Mouse (Mus musculus) heart, embryonic 14.5 days (tissue): ENCODE data around the gene Kcnq1. TPM values are rescaled to one million over a fixed set of nuclear protein-coding genes. Genes with fewer than 3 reads are reported as not detected.

Experiments
- ATAC-seq: fragments of 200-750 bp; cut with Nextera tagmentation; 2 replicates; pipeline ENCODE4 v1.8.0; 2017; ENCODE audit warnings: low read depth, moderate TSS enrichment; ENCODE audit not compliant: insufficient number of reproducible peaks, insufficient read depth, low FRiP score
- H3K27ac ChIP-seq, 2 experiments: fragments of 200-500 bp in 1 of 2; fragments of 300-500 bp in 1 of 2; sonication (generic) in 1 of 2; replicated peaks in 1 of 2; 2 replicates each; pipeline ENCODE4 v1.5.1; 2012 to 2014; ENCODE audit warnings: low read depth in 2 of 2, low read length in 2 of 2, control low read depth in 1 of 2, mild to moderate bottlenecking in 1 of 2, mixed read lengths in 1 of 2; ENCODE audit not compliant: control insufficient read depth in 1 of 2, insufficient read depth in 1 of 2
- H3K27me3 ChIP-seq: fragments of 300-500 bp; sonication (generic); 2 replicates; pipeline ENCODE4 v1.6.1; 2014; ENCODE audit warnings: mild to moderate bottlenecking, low read length, control low read depth; ENCODE audit not compliant: control insufficient read depth, insufficient read depth
- H3K36me3 ChIP-seq: fragments of 300-500 bp; sonication (generic); 2 replicates; pipeline ENCODE4 v1.6.1; 2014; ENCODE audit warnings: mild to moderate bottlenecking, control low read depth, low read length, mixed read lengths; ENCODE audit not compliant: control insufficient read depth, insufficient read depth
- H3K4me1 ChIP-seq, 2 experiments: fragments of 200-500 bp in 1 of 2; fragments of 300-500 bp in 1 of 2; sonication (generic) in 1 of 2; 2 replicates each; pipeline ENCODE4 v1.6.1; 2012 to 2014; ENCODE audit warnings: low read length in 2 of 2, control low read depth in 1 of 2, mixed read lengths in 1 of 2; ENCODE audit not compliant: control insufficient read depth in 2 of 2, insufficient read depth in 2 of 2
- H3K4me2 ChIP-seq: fragments of 300-500 bp; sonication (generic); 2 replicates; pipeline ENCODE4 v1.6.1; 2014; ENCODE audit warnings: mild to moderate bottlenecking, low read length
- H3K4me3 ChIP-seq, 2 experiments: fragments of 200-500 bp in 1 of 2; fragments of 300-500 bp in 1 of 2; sonication (generic) in 1 of 2; 2 replicates each; pipeline ENCODE4 v1.5.1; 2012 to 2014; ENCODE audit warnings: low read length in 2 of 2, mild to moderate bottlenecking in 2 of 2, control low read depth in 1 of 2, low read depth in 1 of 2, moderate library complexity in 1 of 2; ENCODE audit not compliant: control insufficient read depth in 1 of 2, insufficient read depth in 1 of 2
- H3K9ac ChIP-seq: fragments of 300-500 bp; sonication (generic); 2 replicates; pipeline ENCODE4 v1.6.1; 2014; ENCODE audit warnings: mild to moderate bottlenecking, low read length
- H3K9me3 ChIP-seq: fragments of 300-500 bp; sonication (generic); 2 replicates; pipeline ENCODE4 v1.6.1; 2016; ENCODE audit warnings: low read length, control low read depth; ENCODE audit not compliant: control insufficient read depth
- WGBS: fragments of 180-500 bp; shearing (Covaris S2); extraction: QIAGEN DNeasy Blood & Tissue Kit; methylation state at CpG from one replicate; pipeline ENCODE4 v1.1.7; 2014; 5-methylcytosine and 5-hydroxymethylcytosine counted together
- polyA plus RNA-seq: library from polyadenylated mRNA; unstranded; fragments of >200 nt; fragmentation: Nextera tagmentation; extraction: Ambion mirVana; gene quantifications from 2 replicates; pipeline ENCODE4 v1.2.1, GENCODE M21; 2014

Gene Kcnq1
- polyA plus RNA-seq, 1 experiment from 2014 or later = 28.1 TPM

DNA sequence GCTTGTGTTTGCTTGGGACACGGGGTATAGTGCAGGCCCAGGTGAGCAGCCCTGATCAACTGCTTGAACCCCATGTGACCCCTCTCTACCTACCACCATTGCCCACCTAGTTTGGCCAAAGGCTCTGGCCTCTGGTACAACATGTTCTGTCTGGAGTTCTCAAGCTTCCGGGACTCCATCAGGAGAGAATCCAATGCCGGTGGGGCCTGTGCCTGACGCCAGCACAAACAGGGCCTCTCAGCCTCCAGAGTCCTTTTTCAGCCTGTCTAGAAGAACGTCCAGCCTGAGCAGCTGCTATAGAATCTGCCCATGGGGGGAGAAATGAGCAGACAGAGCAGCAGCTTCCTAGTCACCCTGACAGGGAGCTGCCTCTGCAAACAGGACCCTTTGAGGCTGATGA lies 311.7 kb downstream of the Kcnq1 start:
- Histone ChIP-seq H3K4me1 (peaks cover 2 to 4% of the 10 kb centered on the region in 2 experiments; a peak in 3 of 4 replicates), H3K4me3 (no peak overlapping the region), H3K9me3 (no peaks in the 10 kb centered on the region), H3K4me2 (no peak overlapping the region), H3K27ac (no peak overlapping the region), H3K27me3 (no peaks in the 10 kb centered on the region), H3K9ac (no peak overlapping the region), H3K36me3 (no peaks in the 10 kb centered on the region)
- WGBS = 63% methylated on average over 5 of the region's 5 CpGs
- ATAC-seq = no peak

DNA sequence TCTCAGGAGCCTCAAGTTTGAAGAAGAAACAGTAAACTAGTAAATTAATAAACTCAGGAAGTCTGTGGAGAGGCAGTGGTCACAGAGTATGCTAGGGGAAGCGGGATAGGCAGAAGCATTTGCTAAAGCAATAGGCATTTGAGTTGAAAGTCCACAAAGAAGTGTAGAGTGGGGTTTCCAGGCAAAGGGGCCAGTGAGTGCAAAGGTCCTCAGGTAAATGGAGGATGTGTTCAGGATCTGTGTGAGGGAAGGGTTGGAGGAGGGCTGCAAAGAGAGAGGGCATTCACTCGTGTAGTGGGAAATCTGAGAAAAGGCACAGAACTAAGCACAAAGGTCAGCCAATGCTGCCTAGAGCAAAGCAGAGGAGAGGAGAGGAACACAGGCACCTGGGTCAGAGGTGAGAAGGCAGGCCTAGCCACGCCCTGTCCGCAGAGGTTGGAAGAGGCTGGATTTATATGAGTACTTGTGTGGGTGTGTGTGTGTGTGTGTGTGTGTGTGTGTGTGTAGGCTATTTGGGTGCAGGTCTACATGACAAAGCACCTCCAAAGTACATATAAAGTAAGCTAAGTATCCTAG lies 313.5 kb downstream of the Kcnq1 start:
- Histone ChIP-seq H3K4me1 (peaks cover 2 to 4% of the 10 kb centered on the region in 2 experiments; a peak in 3 of 4 replicates), H3K27ac (no peak overlapping the region), H3K4me3 (no peak overlapping the region), H3K9ac (no peak overlapping the region), H3K36me3 (no peaks in the 10 kb centered on the region), H3K4me2 (no peak overlapping the region), H3K27me3 (no peaks in the 10 kb centered on the region), H3K9me3 (no peaks in the 10 kb centered on the region)
- WGBS = 86% methylated on average over 4 of the region's 4 CpGs
- no peak for ATAC-seq

DNA sequence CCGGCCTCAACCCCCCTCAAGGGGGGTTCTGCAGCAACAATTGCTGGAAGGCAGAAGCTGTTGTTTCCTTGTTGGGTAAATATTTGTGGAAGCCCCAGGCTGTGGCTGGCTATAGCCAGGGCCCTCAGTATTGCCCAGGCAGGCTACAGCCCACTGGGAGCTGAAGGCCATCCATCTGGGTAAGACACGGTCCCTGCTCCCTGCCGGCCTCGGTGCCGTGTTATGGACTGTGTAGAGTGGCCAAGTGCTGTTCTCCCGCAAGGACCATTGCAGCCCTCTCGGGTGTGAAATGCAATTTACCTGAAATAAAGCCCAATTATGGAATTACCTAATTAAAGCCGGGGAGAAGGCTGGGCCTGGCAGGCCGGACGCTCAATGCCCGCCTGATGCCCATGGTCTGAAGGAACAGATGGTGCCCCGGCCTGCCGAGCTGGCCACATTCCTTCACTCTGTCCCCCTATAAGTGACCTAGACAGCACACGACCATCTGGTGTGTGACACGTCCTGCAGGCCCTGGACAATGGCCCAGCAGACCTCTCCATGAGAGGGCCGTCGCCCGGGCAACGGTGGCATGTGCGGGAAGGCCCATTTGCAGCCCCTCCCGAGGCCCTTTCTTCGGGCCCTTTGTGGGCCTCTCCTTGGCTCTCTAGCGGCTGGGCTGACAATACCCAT lies 322.1 kb downstream of the Kcnq1 start:
- Histone ChIP-seq H3K4me3 (no peak overlapping the region), H3K36me3 (no peaks in the 10 kb centered on the region), H3K9ac (no peak overlapping the region), H3K4me1 (peaks cover 6 to 7% of the 10 kb centered on the region in 2 experiments; a peak in 2 of 4 replicates), H3K27ac (no peak overlapping the region), H3K9me3 (no peaks in the 10 kb centered on the region), H3K4me2 (no peak overlapping the region), H3K27me3 (no peaks in the 10 kb centered on the region)
- 67% methylated on average over 23 of the region's 23 CpGs for WGBS
- no peak for ATAC-seq

DNA sequence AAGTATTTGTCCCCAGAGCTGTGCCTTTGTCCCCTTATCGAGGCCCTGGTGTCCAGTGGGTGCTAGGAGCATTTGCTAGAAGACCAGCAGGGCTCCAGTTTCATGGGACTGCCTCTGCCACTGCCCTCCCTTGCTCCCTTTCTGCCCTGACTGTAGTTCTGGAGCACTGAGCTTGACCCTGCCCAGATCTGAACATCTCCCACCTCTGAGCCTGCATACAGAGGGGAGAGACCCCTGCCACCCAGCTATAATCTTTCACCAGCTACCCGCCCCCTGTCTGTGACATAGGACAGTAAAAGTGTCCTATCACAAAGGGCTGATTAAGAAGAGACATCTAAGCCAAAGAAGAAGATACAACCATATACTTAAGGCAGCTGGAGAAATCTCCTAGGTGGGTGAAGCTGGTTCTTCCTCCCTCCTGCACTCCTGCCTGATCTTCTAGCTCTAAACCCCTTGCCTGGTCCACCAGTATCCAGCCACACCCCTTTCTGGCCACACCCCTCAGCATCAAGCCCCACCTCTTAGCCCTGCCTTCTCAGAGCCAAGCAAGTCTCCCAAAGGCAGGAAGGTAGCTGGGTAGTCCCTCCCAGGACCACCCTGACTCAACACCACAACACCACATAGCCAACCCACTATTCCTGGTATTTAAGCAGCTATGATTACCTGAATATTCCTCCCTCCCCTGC lies 322.8 kb downstream of the Kcnq1 start:
- peaks cover 6 to 7% of the 10 kb centered on the region in 2 experiments; a peak in 2 of 4 replicates for H3K4me1 ChIP-seq
- no peak overlapping the region for H3K9ac ChIP-seq
- H3K36me3 ChIP-seq = no peaks in the 10 kb centered on the region
- H3K4me3 ChIP-seq = no peak overlapping the region
- ATAC-seq = no peak
- no peaks in the 10 kb centered on the region for H3K27me3 ChIP-seq
- no peak overlapping the region for H3K4me2 ChIP-seq
- H3K27ac ChIP-seq = no peak overlapping the region
- H3K9me3 ChIP-seq = no peaks in the 10 kb centered on the region
- WGBS = 56% methylated on average over 2 of the region's 2 CpGs

DNA sequence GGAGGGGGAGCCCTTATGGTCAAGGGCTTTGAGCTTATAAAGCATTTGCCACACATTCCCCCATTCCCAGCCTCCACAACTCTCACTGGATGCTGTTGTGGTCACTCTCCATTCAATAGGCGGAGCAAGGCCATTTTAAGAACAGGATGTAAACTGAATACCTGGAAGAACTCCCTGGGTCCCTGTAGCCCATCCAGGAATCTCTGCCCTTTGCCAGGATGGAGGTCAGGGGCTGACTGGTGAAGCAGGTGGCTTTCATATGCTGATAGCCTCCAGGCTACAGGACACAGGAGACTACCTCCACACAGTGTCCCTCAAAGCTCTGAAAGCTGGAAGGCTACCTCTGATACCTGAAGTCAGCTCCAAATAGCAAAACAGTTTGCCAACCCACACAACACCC lies 326.5 kb downstream of the Kcnq1 start:
- Histone ChIP-seq H3K9me3 (no peaks in the 10 kb centered on the region), H3K27me3 (no peaks in the 10 kb centered on the region; the same call in 1 of the 2 replicates), H3K4me3 (no peak overlapping the region), H3K9ac (no peak overlapping the region), H3K4me1 (peaks cover 10 to 11% of the 10 kb centered on the region in 2 experiments; a peak in 2 of 4 replicates), H3K4me2 (no peak overlapping the region), H3K36me3 (no peaks in the 10 kb centered on the region), H3K27ac (no peak overlapping the region)
- 75% methylated on average over 1 of the region's 1 CpGs for WGBS
- no peak for ATAC-seq

DNA sequence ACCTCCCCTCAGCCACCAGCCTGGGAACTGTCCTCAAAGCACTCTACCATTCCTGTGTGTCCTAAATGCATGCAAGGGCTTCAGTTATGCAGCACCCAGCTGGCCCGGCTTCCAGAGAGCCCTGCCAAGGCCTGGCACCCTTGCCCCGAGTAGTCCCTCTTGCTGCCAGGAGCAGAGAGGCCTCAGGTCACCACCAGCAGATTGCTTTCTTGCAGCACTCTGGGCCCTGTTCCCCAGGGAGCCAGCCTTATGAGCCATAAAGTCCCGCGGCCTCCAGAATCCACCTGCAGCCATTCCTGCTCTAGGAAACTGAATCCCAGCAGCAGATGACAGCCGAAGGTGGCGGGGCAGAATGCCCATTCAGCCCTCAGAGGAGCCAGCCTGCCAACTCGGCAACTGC lies 327.2 kb downstream of the Kcnq1 start:
- Histone ChIP-seq H3K4me1 (peaks cover 10 to 11% of the 10 kb centered on the region in 2 experiments; a peak in 3 of 4 replicates), H3K36me3 (no peaks in the 10 kb centered on the region), H3K4me2 (no peak overlapping the region), H3K4me3 (no peak overlapping the region), H3K9me3 (no peaks in the 10 kb centered on the region), H3K27me3 (no peaks in the 10 kb centered on the region; the same call in 1 of the 2 replicates), H3K27ac (no peak overlapping the region), H3K9ac (no peak overlapping the region)
- ATAC-seq = no peak
- WGBS = 88% methylated on average over 7 of the region's 7 CpGs

DNA sequence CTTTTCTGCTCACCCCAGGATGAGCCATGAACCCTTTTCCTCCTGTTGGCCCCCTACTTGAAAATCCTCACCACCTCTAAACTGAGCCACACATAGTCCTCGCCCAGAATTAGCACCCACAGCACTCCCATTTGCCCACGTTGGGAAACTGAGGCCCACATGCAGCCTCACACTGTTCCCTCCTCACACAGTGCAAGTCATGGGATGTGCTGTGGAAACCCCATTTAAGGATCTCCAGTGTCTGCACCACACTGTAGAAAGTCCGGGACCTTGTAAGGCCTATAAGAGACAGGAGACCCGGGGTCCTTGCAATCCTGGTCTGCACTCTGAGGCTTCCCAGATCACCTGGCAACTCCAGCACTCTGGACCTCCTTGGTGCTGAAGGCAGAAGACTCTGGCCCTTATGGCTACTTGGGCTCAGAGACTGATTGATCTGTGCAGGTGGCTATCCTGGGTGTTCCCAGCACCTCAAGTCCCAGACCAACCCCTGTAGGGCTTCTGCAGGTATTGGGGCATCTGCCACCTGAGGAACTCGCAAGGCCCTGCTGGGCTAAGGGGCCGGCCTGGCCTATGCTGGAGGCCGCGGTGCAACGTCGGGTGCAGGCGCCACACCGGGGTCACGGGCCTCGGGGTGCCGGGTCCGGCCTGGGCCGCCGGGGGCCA lies 331.2 kb downstream of the Kcnq1 start:
- Histone ChIP-seq H3K27ac (no peak overlapping the region), H3K9ac (peak overlapping the region; percentile 84), H3K36me3 (no peaks in the 10 kb centered on the region), H3K27me3 (no peaks in the 10 kb centered on the region; the same call in 1 of the 2 replicates), H3K4me3 (peak overlapping the region; percentile 51 to 53), H3K4me1 (peaks cover 9 to 10% of the 10 kb centered on the region in 2 experiments; a peak in 3 of 4 replicates), H3K9me3 (no peaks in the 10 kb centered on the region), H3K4me2 (peak overlapping the region; percentile 88)
- 19% methylated on average over 18 of the region's 18 CpGs for WGBS
- ATAC-seq = peak; percentile 36; the same call in 1 of the 2 replicates
